In genomic region chr10:7991596-7991995, GRCm38 (mm10) we compare ENCODE assay signal across 18 mouse cellular contexts.
"Had no signal": no experiment of that assay in that cellular context is flagged by ENCODE, and none has a peak within 500 bp of the region (broad histone marks: within the 10 kb centered on the region; RNA-seq: fewer than 3 reads in every experiment).

No protein-coding gene starts in this region.

- H3K36me3 ChIP-seq: liver, embryonic 13.5 days; lung, embryonic 15.5 days; midbrain, embryonic 10.5 days had no signal

- H3K4me2 ChIP-seq: liver, embryonic 13.5 days; lung, embryonic 15.5 days had no signal

- H3K9ac ChIP-seq: liver, embryonic 13.5 days; lung, embryonic 15.5 days had no signal

- H3K27me3 ChIP-seq: liver, embryonic 13.5 days; lung, embryonic 15.5 days had no signal

- H3K4me3 ChIP-seq: liver, embryonic 13.5 days; lung, embryonic 15.5 days; midbrain, embryonic 10.5 days had no signal

- H3K9me3 ChIP-seq: liver, embryonic 13.5 days; lung, embryonic 15.5 days; megakaryocyte, embryonic 14.5 days; midbrain, embryonic 10.5 days had no signal

- H3K4me1 ChIP-seq: liver, embryonic 13.5 days; midbrain, embryonic 10.5 days had no signal

- DNase-seq: kidney, adult 9 months; kidney, postnatal 14 days; kidney, postnatal 4 days; layer of hippocampus, adult 9-11 months; liver, embryonic 13.5 days; lung, postnatal 10 days; lung, postnatal 36 days; midbrain, embryonic 14.5 days; right cerebral cortex, adult 18-20 months; right cerebral cortex, postnatal 14 days; right cerebral cortex, postnatal 4 days; thymus, adult 2 months; thymus, postnatal 14 days; thymus, postnatal 4 days had no signal

- H3K27ac ChIP-seq: liver, embryonic 13.5 days; lung, embryonic 15.5 days; midbrain, embryonic 10.5 days; stomach, postnatal 0 days had no signal
